Mouse (Mus musculus) stomach, postnatal 0 days (tissue): ENCODE measurements around the gene Abcd2. TPM values are rescaled to one million over a fixed set of nuclear protein-coding genes. Genes with fewer than 3 reads are reported as not detected.

ENCODE experiments used
- ATAC-seq: fragments of 200-750 bp; cut with Nextera tagmentation; 2 replicates; pipeline ENCODE4 v1.8.0; 2017; ENCODE audit not compliant: low FRiP score, low TSS enrichment
- DNase-seq: peaks from one replicate; pipeline ENCODE4 v3.0.0-alpha.2; 2016; ENCODE audit warnings: low spot score
- H3K27ac ChIP-seq: fragments of 300-500 bp; sonication (generic); replicated peaks from 2 replicates; pipeline ENCODE4 v1.5.1; 2014; ENCODE audit warnings: mild to moderate bottlenecking, control low read depth
- H3K27me3 ChIP-seq: fragments of 300-500 bp; sonication (generic); 2 replicates; pipeline ENCODE4 v1.6.1; 2014; ENCODE audit warnings: low read length; ENCODE audit not compliant: control insufficient read depth, insufficient read depth
- H3K36me3 ChIP-seq: fragments of 300-500 bp; sonication (generic); 2 replicates; pipeline ENCODE4 v1.6.1; 2014; ENCODE audit warnings: low read length, mixed read lengths; ENCODE audit not compliant: control insufficient read depth, insufficient read depth
- H3K4me1 ChIP-seq: fragments of 300-500 bp; sonication (generic); replicated peaks from 2 replicates; pipeline ENCODE4 v1.6.1; 2014; ENCODE audit warnings: antibody characterized with exemption; ENCODE audit not compliant: control insufficient read depth, insufficient read depth
- H3K4me2 ChIP-seq: fragments of 300-500 bp; sonication (generic); replicated peaks from 2 replicates; pipeline ENCODE4 v1.6.1; 2014; ENCODE audit warnings: low read depth, mild to moderate bottlenecking, control low read depth, moderate library complexity
- H3K4me3 ChIP-seq: fragments of 300-500 bp; sonication (generic); 2 replicates; pipeline ENCODE4 v1.5.1; 2014; ENCODE audit warnings: low read depth, low read length, control low read depth
- H3K9ac ChIP-seq: fragments of 300-500 bp; sonication (generic); 2 replicates; pipeline ENCODE4 v1.6.1; 2014; ENCODE audit warnings: mild to moderate bottlenecking, low read length, control low read depth, mixed read lengths
- H3K9me3 ChIP-seq: fragments of 300-500 bp; sonication (generic); 2 replicates; pipeline ENCODE4 v1.6.1; 2016; ENCODE audit warnings: low read length; ENCODE audit not compliant: control insufficient read depth
- CTCF ChIP-seq: IDR thresholded peaks from 2 replicates; pipeline ENCODE4 v1.5.1; 2016; ENCODE audit warnings: antibody characterized with exemption, low read depth, mild to moderate bottlenecking, moderate library complexity
- EP300 ChIP-seq: optimal IDR thresholded peaks from 2 replicates; pipeline ENCODE3; 2016; ENCODE audit warnings: antibody characterized with exemption
- WGBS: fragments of 180-500 bp; shearing (Covaris S2); extraction: QIAGEN DNeasy Blood & Tissue Kit; methylation state at CpG from one replicate; pipeline ENCODE4 v1.1.7; 2014; 5-methylcytosine and 5-hydroxymethylcytosine counted together
- polyA plus RNA-seq: library from polyadenylated mRNA; unstranded; fragments of >200 nt; fragmentation: Nextera tagmentation; extraction: Ambion mirVana; gene quantifications from 2 replicates; pipeline ENCODE4 v1.2.1, GENCODE M21; 2015

Abcd2 gene
- polyA plus RNA-seq, 1 experiment from 2014 or later, result 0.81 TPM

GRCm38 (mm10) chr15:91124584-91124983 is 67.0 kb downstream of the Abcd2 start:
- 0 out of 2 replicates have a peak, but pooled peaks have one; percentile 38 for ATAC-seq
- Histone ChIP-seq H3K27me3 (no peaks in the 10 kb centered on the region), H3K9me3 (no peaks in the 10 kb centered on the region), H3K4me1 (no peaks in the 10 kb centered on the region), H3K4me2 (no peak overlapping the region), H3K9ac (no peak overlapping the region), H3K27ac (no peak overlapping the region), H3K36me3 (no peaks in the 10 kb centered on the region), H3K4me3 (no peak overlapping the region)
- DNase-seq, result no peak
- WGBS, result 56% methylated on average over 4 of the region's 4 CpGs
- TF ChIP-seq CTCF, result no peak
- TF ChIP-seq EP300, result no peak

- Histone ChIP-seq H3K4me3 (no peak overlapping the region), H3K9ac (no peak overlapping the region), H3K4me2 (no peak overlapping the region), H3K9me3 (no peaks in the 10 kb centered on the region), H3K27me3 (no peaks in the 10 kb centered on the region), H3K27ac (peak overlapping the region; percentile 26; the same call in 1 of the 2 replicates), H3K4me1 (no peaks in the 10 kb centered on the region), H3K36me3 (no peaks in the 10 kb centered on the region)
- 35% methylated on average over 7 of the region's 7 CpGs for WGBS
- DNase-seq, result no peak
- peak; percentile 79 for ATAC-seq
- TF ChIP-seq CTCF, result no peak
- peak; percentile 79 for TF ChIP-seq EP300
Observed at GRCm38 (mm10) chr15:91112555-91113209, 78.9 kb downstream of the Abcd2 start.

- 81% methylated on average over 5 of the region's 5 CpGs for WGBS
- H3K36me3 ChIP-seq, result no peaks in the 10 kb centered on the region
Observed at GRCm38 (mm10) chr15:91108102-91108659, 83.4 kb downstream of the Abcd2 start.

GRCm38 (mm10) chr15:91104934-91105333 is 86.7 kb downstream of the Abcd2 start:
- Histone ChIP-seq H3K4me3 (no peak overlapping the region), H3K9me3 (no peaks in the 10 kb centered on the region), H3K27me3 (no peaks in the 10 kb centered on the region), H3K9ac (no peak overlapping the region), H3K27ac (no peak overlapping the region), H3K4me1 (no peaks in the 10 kb centered on the region), H3K4me2 (no peak overlapping the region), H3K36me3 (no peaks in the 10 kb centered on the region)
- DNase-seq, result no peak
- ATAC-seq, result no peak
- TF ChIP-seq CTCF (no peak), EP300 (no peak)
- WGBS, result 53% methylated on average over 3 of the region's 3 CpGs

More at GRCm38 (mm10) chr15:91108102-91108659, 83.4 kb downstream of the Abcd2 start:
- H3K9me3 ChIP-seq, result no peaks in the 10 kb centered on the region
- no peak overlapping the region for H3K9ac ChIP-seq
- H3K27ac ChIP-seq, result no peak overlapping the region
- DNase-seq (no peak), ATAC-seq (no peak)
- no peak overlapping the region for H3K4me3 ChIP-seq
- H3K4me1 ChIP-seq, result no peaks in the 10 kb centered on the region
- no peaks in the 10 kb centered on the region for H3K27me3 ChIP-seq
- no peak overlapping the region for H3K4me2 ChIP-seq
- TF ChIP-seq CTCF, result no peak

GRCm38 (mm10) chr15:91104276-91104675 is 87.3 kb downstream of the Abcd2 start:
- Histone ChIP-seq H3K9ac (no peak overlapping the region), H3K4me2 (no peak overlapping the region), H3K9me3 (no peaks in the 10 kb centered on the region), H3K4me1 (no peaks in the 10 kb centered on the region), H3K27me3 (no peaks in the 10 kb centered on the region), H3K4me3 (no peak overlapping the region), H3K27ac (no peak overlapping the region), H3K36me3 (no peaks in the 10 kb centered on the region)
- no peak for ATAC-seq
- WGBS, result 79% methylated on average over 1 of the region's 1 CpGs
- TF ChIP-seq EP300 (no peak), CTCF (no peak)
- DNase-seq, result no peak

- H3K9ac ChIP-seq, result no peak overlapping the region
Observed at GRCm38 (mm10) chr15:91103814-91104213, 87.8 kb downstream of the Abcd2 start.

More at GRCm38 (mm10) chr15:91103814-91104213, 87.8 kb downstream of the Abcd2 start:
- H3K4me2 ChIP-seq, result no peak overlapping the region
- H3K36me3 ChIP-seq, result no peaks in the 10 kb centered on the region
- no peaks in the 10 kb centered on the region for H3K9me3 ChIP-seq
- no peak overlapping the region for H3K4me3 ChIP-seq
- H3K4me1 ChIP-seq, result no peaks in the 10 kb centered on the region
- H3K27ac ChIP-seq, result no peak overlapping the region
- ATAC-seq (peak; percentile 71; the same call in 1 of the 2 replicates), DNase-seq (no peak)
- WGBS, result 54% methylated on average over 14 of the region's 14 CpGs
- H3K27me3 ChIP-seq, result no peaks in the 10 kb centered on the region
- TF ChIP-seq EP300, result no peak
- TF ChIP-seq CTCF, result no peak
